Mouse (Mus musculus) intestine, embryonic 16.5 days (tissue): ENCODE measurements at regions not wholly inside any gene's neighbourhood (a gene's known extent, or its start where the extent isn't known, plus 50 kb on each side); places are given as distances from the start of the nearest gene placed in this dataset.
A peak's percentile ranks its signal among the peaks of the same experiment; 100 is the strongest.

ENCODE experiments used
- ATAC-seq: fragments of 200-750 bp; cut with Nextera tagmentation; 2 replicates; pipeline ENCODE4 v1.8.0; 2017; ENCODE audit warnings: moderate TSS enrichment, moderate library complexity
- H3K27ac ChIP-seq: fragments of 300-500 bp; sonication (generic); 2 replicates; pipeline ENCODE4 v1.5.1; 2014; ENCODE audit warnings: mild to moderate bottlenecking, low read length
- H3K27me3 ChIP-seq: fragments of 300-500 bp; sonication (generic); replicated peaks from 2 replicates; pipeline ENCODE4 v1.6.1; 2014; ENCODE audit warnings: low read length, control low read depth, mixed read lengths; ENCODE audit not compliant: control insufficient read depth, insufficient read depth
- H3K36me3 ChIP-seq: fragments of 300-500 bp; sonication (generic); 2 replicates; pipeline ENCODE4 v1.6.1; 2014; ENCODE audit warnings: low read length, control low read depth; ENCODE audit not compliant: control insufficient read depth, insufficient read depth
- H3K4me1 ChIP-seq: fragments of 300-500 bp; sonication (generic); 2 replicates; pipeline ENCODE4 v1.6.1; 2014; ENCODE audit warnings: low read length, control low read depth, mixed read lengths; ENCODE audit not compliant: control insufficient read depth, insufficient read depth
- H3K4me2 ChIP-seq: fragments of 300-500 bp; sonication (generic); 2 replicates; pipeline ENCODE4 v1.6.1; 2014; ENCODE audit warnings: low read depth, low read length, control low read depth
- H3K4me3 ChIP-seq: fragments of 300-500 bp; sonication (generic); 2 replicates; pipeline ENCODE4 v1.5.1; 2014; ENCODE audit warnings: mild to moderate bottlenecking, low read length
- H3K9ac ChIP-seq: fragments of 300-500 bp; sonication (generic); 2 replicates; pipeline ENCODE4 v1.6.1; 2014; ENCODE audit warnings: low read depth, low read length
- H3K9me3 ChIP-seq: fragments of 300-500 bp; sonication (generic); 2 replicates; pipeline ENCODE4 v1.6.1; 2016; ENCODE audit warnings: low read length, control low read depth; ENCODE audit not compliant: control insufficient read depth
- WGBS: fragments of 180-500 bp; shearing (Covaris S2); extraction: QIAGEN DNeasy Blood & Tissue Kit; methylation state at CpG from one replicate; pipeline ENCODE4 v1.1.7; 2014; 5-methylcytosine and 5-hydroxymethylcytosine counted together

- Histone ChIP-seq H3K9ac (no peak overlapping the region; the same call in 1 of the 2 replicates), H3K36me3 (no peaks in the 10 kb centered on the region), H3K27ac (peak overlapping the region; percentile 53), H3K4me1 (no peaks in the 10 kb centered on the region), H3K4me3 (no peak overlapping the region; the same call in 1 of the 2 replicates), H3K27me3 (no peaks in the 10 kb centered on the region), H3K9me3 (no peaks in the 10 kb centered on the region), H3K4me2 (no peak overlapping the region)
- ATAC-seq: no peak
- 20% methylated on average over 5 of the region's 5 CpGs for WGBS
These were observed 106.1 kb upstream of the Tcf21 start for GRCm38 (mm10) chr10:22926099-22926498.

GRCm38 (mm10) chr10:22921035-22921965 lies 101.3 kb upstream of the Tcf21 start:
- no peaks in the 10 kb centered on the region for H3K36me3 ChIP-seq
- 51% methylated on average over 11 of the region's 11 CpGs for WGBS
- no peak overlapping the region for H3K4me3 ChIP-seq
- peak overlapping the region; percentile 72 for H3K27ac ChIP-seq
- ATAC-seq: no peak
- H3K4me1 ChIP-seq: peaks cover 6% of the 10 kb centered on the region
- H3K9ac ChIP-seq: no peak overlapping the region
- H3K9me3 ChIP-seq: no peaks in the 10 kb centered on the region
- no peaks in the 10 kb centered on the region for H3K27me3 ChIP-seq
- no peak overlapping the region for H3K4me2 ChIP-seq

- no peak for ATAC-seq
- Histone ChIP-seq H3K9ac (no peak overlapping the region), H3K36me3 (no peaks in the 10 kb centered on the region), H3K27ac (no peak overlapping the region), H3K4me3 (no peak overlapping the region), H3K27me3 (no peaks in the 10 kb centered on the region), H3K4me2 (no peak overlapping the region), H3K4me1 (peaks cover 6% of the 10 kb centered on the region), H3K9me3 (no peaks in the 10 kb centered on the region)
- 56% methylated on average over 1 of the region's 1 CpGs for WGBS
These were observed 99.9 kb upstream of the Tcf21 start for GRCm38 (mm10) chr10:22919869-22920268.

- H3K9ac ChIP-seq: no peak overlapping the region
- H3K9me3 ChIP-seq: no peaks in the 10 kb centered on the region
- peak; percentile 31 for ATAC-seq
- 64% methylated on average over 1 of the region's 1 CpGs for WGBS
- H3K4me1 ChIP-seq: peaks cover 6% of the 10 kb centered on the region
- H3K4me3 ChIP-seq: no peak overlapping the region
- H3K27ac ChIP-seq: peak overlapping the region; percentile 63; the same call in 1 of the 2 replicates
- no peaks in the 10 kb centered on the region for H3K27me3 ChIP-seq
- H3K4me2 ChIP-seq: no peak overlapping the region
- no peaks in the 10 kb centered on the region for H3K36me3 ChIP-seq
These were observed 97.8 kb upstream of the Tcf21 start for GRCm38 (mm10) chr10:22917797-22918196.

GRCm38 (mm10) chr10:22915785-22916514 lies 96.0 kb upstream of the Tcf21 start:
- no peaks in the 10 kb centered on the region for H3K27me3 ChIP-seq
- 37% methylated on average over 6 of the region's 6 CpGs for WGBS
- ATAC-seq: no peak
- no peak overlapping the region for H3K4me3 ChIP-seq
- H3K27ac ChIP-seq: no peak overlapping the region
- H3K9ac ChIP-seq: no peak overlapping the region
- H3K9me3 ChIP-seq: no peaks in the 10 kb centered on the region
- H3K36me3 ChIP-seq: no peaks in the 10 kb centered on the region
- H3K4me2 ChIP-seq: no peak overlapping the region
- H3K4me1 ChIP-seq: peaks cover 6% of the 10 kb centered on the region

GRCm38 (mm10) chr10:22913112-22913511 lies 93.1 kb upstream of the Tcf21 start:
- no peaks in the 10 kb centered on the region for H3K9me3 ChIP-seq
- H3K4me2 ChIP-seq: no peak overlapping the region
- H3K27ac ChIP-seq: no peak overlapping the region
- 89% methylated on average over 1 of the region's 1 CpGs for WGBS
- peaks cover 6% of the 10 kb centered on the region for H3K4me1 ChIP-seq
- no peaks in the 10 kb centered on the region for H3K27me3 ChIP-seq
- ATAC-seq: no peak
- H3K9ac ChIP-seq: no peak overlapping the region
- no peaks in the 10 kb centered on the region for H3K36me3 ChIP-seq
- no peak overlapping the region for H3K4me3 ChIP-seq

- Histone ChIP-seq H3K4me2 (no peak overlapping the region), H3K9me3 (no peaks in the 10 kb centered on the region), H3K36me3 (no peaks in the 10 kb centered on the region), H3K9ac (no peak overlapping the region), H3K27ac (peak overlapping the region; percentile 31; the same call in 1 of the 2 replicates), H3K4me3 (no peak overlapping the region), H3K4me1 (no peaks in the 10 kb centered on the region), H3K27me3 (no peaks in the 10 kb centered on the region)
- WGBS: 45% methylated on average over 6 of the region's 6 CpGs
- peak; percentile 56; the same call in 1 of the 2 replicates for ATAC-seq
These were observed 88.7 kb upstream of the Tcf21 start for GRCm38 (mm10) chr10:22908640-22909039.

GRCm38 (mm10) chr10:22905281-22905680 lies 85.3 kb upstream of the Tcf21 start:
- 60% methylated on average over 2 of the region's 2 CpGs for WGBS
- H3K27ac ChIP-seq: no peak overlapping the region
- H3K4me3 ChIP-seq: no peak overlapping the region
- H3K36me3 ChIP-seq: no peaks in the 10 kb centered on the region
- H3K4me2 ChIP-seq: no peak overlapping the region
- H3K9ac ChIP-seq: no peak overlapping the region
- H3K9me3 ChIP-seq: no peaks in the 10 kb centered on the region
- no peaks in the 10 kb centered on the region for H3K27me3 ChIP-seq
- H3K4me1 ChIP-seq: no peaks in the 10 kb centered on the region
- peak; percentile 74 for ATAC-seq

- Histone ChIP-seq H3K4me1 (peaks cover 4% of the 10 kb centered on the region; the same call in 1 of the 2 replicates), H3K27me3 (no peaks in the 10 kb centered on the region), H3K4me2 (no peak overlapping the region), H3K9ac (no peak overlapping the region), H3K36me3 (no peaks in the 10 kb centered on the region), H3K9me3 (no peaks in the 10 kb centered on the region), H3K4me3 (no peak overlapping the region), H3K27ac (no peak overlapping the region; the same call in 1 of the 2 replicates)
- ATAC-seq: no peak
- WGBS: 43% methylated on average over 10 of the region's 10 CpGs
These were observed 73.5 kb upstream of the Tcf21 start for GRCm38 (mm10) chr10:22893442-22893985.
